Mouse (Mus musculus) spleen, postnatal 36 days (tissue): Measurements from ENCODE around the gene Vmn2r90.
"Not testable (repeated sequence)": the region's sequence is repeated elsewhere in the genome, so short reads cannot be mapped to it uniquely, and the experiment has no call there.

Source experiments
- DNase-seq, 2 experiments: peaks; one replicate each; pipeline ENCODE4 v3.0.0; 2022; ENCODE audit warnings: low spot score in 2 of 2, mixed read lengths in 1 of 2

Gene Vmn2r90

DNA sequence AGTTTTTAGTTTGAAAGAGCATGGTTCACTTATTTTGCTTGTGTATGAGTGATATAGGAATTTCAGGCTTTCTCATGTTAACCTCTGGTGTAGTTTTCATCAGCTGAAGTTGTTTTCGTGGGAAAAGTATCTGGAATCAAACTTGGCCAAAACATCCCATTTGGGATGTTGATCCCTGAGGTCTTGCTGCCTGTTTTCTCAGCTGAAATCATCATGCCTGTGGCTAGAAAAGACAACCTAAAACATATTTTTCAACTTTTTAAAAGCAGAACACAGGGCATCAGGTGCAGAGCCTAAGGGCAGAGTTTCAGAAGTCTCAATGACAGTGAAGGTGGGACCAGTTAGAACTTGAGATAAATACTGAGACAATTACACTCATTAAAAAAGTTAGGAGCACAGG is at the start of gene Vmn2r90:
Vmn2r90 (plus strand) TSS at position 301 of the 400 bp plus-strand sequence.
- no peak for DNase-seq

DNA sequence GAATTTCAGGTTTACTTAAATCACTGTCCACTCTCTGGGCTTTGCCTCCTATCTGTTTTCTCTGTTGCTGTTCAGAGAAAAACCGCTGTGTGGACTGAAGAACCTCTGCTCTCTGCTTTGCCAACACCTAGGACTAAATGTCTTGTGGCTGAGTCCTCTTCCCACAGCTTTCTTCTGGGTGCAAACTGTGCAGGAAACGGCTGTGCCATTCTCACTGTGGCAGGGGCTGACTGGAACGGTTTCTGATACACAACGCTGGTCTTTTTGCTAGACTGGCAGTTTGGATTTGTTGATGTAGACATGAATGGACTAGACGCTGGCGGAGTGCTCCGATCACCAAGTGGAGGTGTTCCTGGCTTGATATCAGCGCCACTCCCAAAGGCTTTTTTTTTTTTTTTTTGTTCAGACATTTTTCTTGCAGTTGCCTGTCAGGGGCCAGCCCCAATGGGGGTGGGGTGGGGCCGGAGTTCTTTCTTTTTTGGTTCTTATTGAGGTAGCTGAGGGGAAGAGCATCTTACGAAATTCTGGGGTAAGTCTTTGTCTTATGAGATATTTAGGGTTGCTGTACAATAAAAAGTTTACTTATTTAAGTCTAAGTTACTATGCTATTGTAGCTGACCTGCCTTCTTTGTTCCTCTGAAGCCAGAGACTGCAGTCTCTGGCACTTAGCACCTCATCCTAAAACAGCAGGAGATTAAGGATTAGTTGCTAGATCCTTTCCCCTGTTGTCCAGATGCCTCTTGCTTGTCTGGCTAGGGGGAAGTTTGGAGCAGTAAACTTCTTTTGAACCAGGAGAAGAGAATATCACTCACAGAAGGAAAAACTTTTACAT is 48.3 kb upstream of the Vmn2r90 start:
- DNase-seq, result no peak

- DNase-seq, result no peak
Measured at GRCm38 (mm10) chr17:17655829-17656176, 47.7 kb upstream of the Vmn2r90 start.

DNA sequence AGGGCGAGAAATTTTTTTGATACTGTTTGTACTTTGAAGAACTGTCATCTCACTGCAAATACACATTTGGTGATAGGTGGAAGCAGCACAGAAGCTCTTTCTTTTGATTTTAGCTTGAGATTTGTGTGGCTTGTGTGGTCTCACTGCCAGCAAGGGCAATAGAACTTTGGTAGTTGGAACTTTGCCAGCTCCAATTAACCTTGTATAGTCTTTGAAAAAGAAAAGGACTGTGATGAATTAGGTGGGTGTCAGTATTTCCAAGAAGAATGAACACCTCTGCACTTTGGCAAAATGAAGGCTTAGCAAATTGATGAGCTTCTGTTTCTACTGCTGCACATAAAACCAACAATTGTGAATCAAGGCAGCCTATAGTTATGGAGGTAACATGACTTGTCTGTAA is 24.8 kb upstream of the Vmn2r90 start:
- DNase-seq, result no peak

DNA sequence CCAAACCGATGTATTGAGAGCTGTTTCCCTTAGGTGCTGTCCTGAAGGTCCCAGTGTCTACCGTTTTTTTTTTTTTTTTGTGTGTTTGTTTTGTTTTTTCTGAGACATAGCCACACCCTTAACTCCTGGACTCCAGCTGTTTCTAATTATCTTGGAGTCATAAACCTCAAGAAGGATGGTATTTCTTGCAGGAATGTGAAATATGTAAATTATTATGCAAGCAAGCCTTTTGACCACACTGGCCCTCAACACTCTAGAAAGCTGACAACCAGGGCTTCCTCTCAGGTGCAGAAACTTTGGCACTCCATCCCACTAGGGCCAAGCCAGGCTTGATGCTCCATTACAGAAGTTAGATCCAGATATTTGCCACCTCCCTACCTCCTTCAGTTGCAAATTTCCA is 12.9 kb upstream of the Vmn2r90 start:
- no peak for DNase-seq

- DNase-seq, result not testable (repeated sequence)
Measured at GRCm38 (mm10) chr17:17732396-17732795, 28.8 kb downstream of the Vmn2r90 start.

- DNase-seq, result no peak
Measured at GRCm38 (mm10) chr17:17738635-17739034, 35.1 kb downstream of the Vmn2r90 start.

GRCm38 (mm10) chr17:17739300-17739699 is 35.8 kb downstream of the Vmn2r90 start:
- not testable (repeated sequence) for DNase-seq

GRCm38 (mm10) chr17:17739936-17740335 is 36.4 kb downstream of the Vmn2r90 start:
- DNase-seq, result not testable (repeated sequence)

DNA sequence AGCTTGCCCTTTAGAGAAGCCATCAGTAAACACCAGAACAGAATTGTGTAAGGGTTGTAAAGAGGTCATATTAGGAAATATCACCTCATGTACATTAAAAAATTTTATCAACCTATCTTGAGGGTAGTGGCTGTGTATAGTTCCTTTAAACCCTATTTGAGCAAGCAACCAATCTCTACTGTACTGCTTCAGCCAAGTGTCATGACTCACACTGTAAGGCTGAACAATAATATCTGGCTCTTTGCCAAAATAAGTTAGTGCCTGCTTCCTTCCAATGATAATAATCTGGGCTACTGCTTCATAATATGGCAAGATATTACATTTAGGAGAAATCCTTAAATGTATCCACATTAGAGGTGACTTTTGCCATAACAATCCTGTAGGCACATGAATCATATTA is 38.0 kb downstream of the Vmn2r90 start:
- DNase-seq, result not testable (repeated sequence)

DNA sequence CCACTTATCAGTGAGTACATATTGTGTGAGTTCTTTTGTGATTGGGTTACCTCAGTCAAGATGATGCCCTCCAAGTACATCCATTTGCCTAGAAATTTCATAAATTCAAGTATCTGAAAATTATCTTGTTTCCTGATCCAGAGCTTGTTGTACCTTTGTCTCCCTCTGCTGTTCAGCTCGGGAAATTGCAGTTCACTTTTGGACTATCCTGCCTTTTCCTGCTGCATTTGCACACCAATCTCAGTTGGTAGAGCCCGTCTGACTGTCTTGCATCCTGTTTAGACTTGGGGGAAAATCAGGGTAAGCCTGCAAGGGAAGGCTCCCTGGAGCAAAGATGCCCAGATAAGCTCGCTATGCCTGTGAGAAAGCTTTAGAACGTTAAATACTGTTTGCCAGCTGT is 45.8 kb downstream of the Vmn2r90 start:
- DNase-seq, result peak; percentile 11 to 25

GRCm38 (mm10) chr17:17762614-17763293 is 59.2 kb downstream of the Vmn2r90 start:
- no peak for DNase-seq

GRCm38 (mm10) chr17:17764206-17764605 is 60.7 kb downstream of the Vmn2r90 start:
- no peak for DNase-seq

DNA sequence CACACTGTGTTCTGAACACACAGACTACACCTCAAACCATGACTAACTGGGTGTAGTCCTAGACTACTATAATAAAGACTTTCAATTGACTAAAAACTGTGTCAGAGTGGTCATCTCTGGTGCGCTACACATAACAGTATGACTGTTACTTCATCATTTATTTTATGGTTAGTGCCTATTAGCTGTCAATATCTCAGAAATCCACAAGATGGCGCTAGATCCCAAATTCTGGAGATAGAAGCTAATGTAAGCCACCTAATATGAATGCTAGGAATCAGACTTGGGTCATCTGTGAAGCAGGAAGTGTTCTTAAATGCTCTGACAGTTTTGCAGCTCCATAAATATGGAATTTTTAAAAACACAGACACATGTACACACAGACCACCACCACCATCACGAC is 62.9 kb downstream of the Vmn2r90 start:
- DNase-seq, result peak in 1 of 2 experiments; percentile 7
